Mouse (Mus musculus) limb, embryonic 14.5 days (tissue): ENCODE measurements around the gene Copz2. TPM values are rescaled to one million over a fixed set of nuclear protein-coding genes. Genes with fewer than 3 reads are reported as not detected.

Source experiments
- ATAC-seq: fragments of 200-750 bp; cut with Nextera tagmentation; 2 replicates; pipeline ENCODE4 v1.8.0; 2017; ENCODE audit warnings: low read depth, moderate number of reproducible peaks, moderate TSS enrichment; ENCODE audit not compliant: low FRiP score
- DNase-seq: peaks from one replicate; pipeline ENCODE4 v3.0.0-alpha.2; 2015; ENCODE audit warnings: low spot score
- H3K27ac ChIP-seq: fragments of 300-500 bp; sonication (generic); replicated peaks from 2 replicates; pipeline ENCODE4 v1.5.1; 2014; ENCODE audit warnings: low read depth, mild to moderate bottlenecking, low read length, moderate library complexity, mixed read lengths
- H3K27me3 ChIP-seq: fragments of 300-500 bp; sonication (generic); 2 replicates; pipeline ENCODE4 v1.6.1; 2014; ENCODE audit warnings: low read length, mixed read lengths; ENCODE audit not compliant: control insufficient read depth, insufficient read depth
- H3K36me3 ChIP-seq: fragments of 300-500 bp; sonication (generic); 2 replicates; pipeline ENCODE4 v1.6.1; 2014; ENCODE audit warnings: mild to moderate bottlenecking, low read length, moderate library complexity, mixed read lengths; ENCODE audit not compliant: control insufficient read depth, insufficient read depth
- H3K4me1 ChIP-seq: fragments of 300-500 bp; sonication (generic); 2 replicates; pipeline ENCODE4 v1.6.1; 2014; ENCODE audit warnings: antibody characterized with exemption, low read length, mixed read lengths; ENCODE audit not compliant: control insufficient read depth, insufficient read depth
- H3K4me2 ChIP-seq: fragments of 300-500 bp; sonication (generic); replicated peaks from 2 replicates; pipeline ENCODE4 v1.6.1; 2014; ENCODE audit warnings: low read depth, mild to moderate bottlenecking, low read length, moderate library complexity; ENCODE audit not compliant: severe bottlenecking
- H3K4me3 ChIP-seq: fragments of 300-500 bp; sonication (generic); replicated peaks from 2 replicates; pipeline ENCODE4 v1.5.1; 2014; ENCODE audit warnings: low read length
- H3K9ac ChIP-seq: fragments of 300-500 bp; sonication (generic); 2 replicates; pipeline ENCODE4 v1.6.1; 2014; ENCODE audit warnings: mild to moderate bottlenecking, low read depth, low read length, moderate library complexity; ENCODE audit not compliant: severe bottlenecking
- H3K9me3 ChIP-seq: fragments of 300-500 bp; sonication (generic); 2 replicates; pipeline ENCODE4 v1.6.1; 2016; ENCODE audit warnings: low read length; ENCODE audit not compliant: control insufficient read depth
- POLR2A ChIP-seq: fragments of 200-500 bp; IDR thresholded peaks from 2 replicates; pipeline ENCODE4 v1.8.0; 2012; ENCODE audit warnings: inconsistent platforms, mild to moderate bottlenecking, moderate library complexity, borderline replicate concordance; ENCODE audit not compliant: insufficient read depth, insufficient read length; ENCODE audit errors: extremely low read depth
- WGBS: fragments of 180-500 bp; shearing (Covaris S2); extraction: QIAGEN DNeasy Blood & Tissue Kit; methylation state at CpG from one replicate; pipeline ENCODE4 v1.1.7; 2014; 5-methylcytosine and 5-hydroxymethylcytosine counted together
- polyA plus RNA-seq, 2 experiments: library from polyadenylated mRNA; depleted of rRNA in 1 of 2; stranded (reverse) in 1 of 2; unstranded in 1 of 2; fragments of >200 nt; fragmentation: Nextera tagmentation in 1 of 2; extraction: Ambion mirVana in 1 of 2; gene quantifications; 2 replicates each; pipeline versions ENCODE4 v1.2.1 to v1.2.3; 2012 to 2014

The Copz2 gene
- polyA plus RNA-seq, 2 experiments: 141 to 210 TPM

DNA sequence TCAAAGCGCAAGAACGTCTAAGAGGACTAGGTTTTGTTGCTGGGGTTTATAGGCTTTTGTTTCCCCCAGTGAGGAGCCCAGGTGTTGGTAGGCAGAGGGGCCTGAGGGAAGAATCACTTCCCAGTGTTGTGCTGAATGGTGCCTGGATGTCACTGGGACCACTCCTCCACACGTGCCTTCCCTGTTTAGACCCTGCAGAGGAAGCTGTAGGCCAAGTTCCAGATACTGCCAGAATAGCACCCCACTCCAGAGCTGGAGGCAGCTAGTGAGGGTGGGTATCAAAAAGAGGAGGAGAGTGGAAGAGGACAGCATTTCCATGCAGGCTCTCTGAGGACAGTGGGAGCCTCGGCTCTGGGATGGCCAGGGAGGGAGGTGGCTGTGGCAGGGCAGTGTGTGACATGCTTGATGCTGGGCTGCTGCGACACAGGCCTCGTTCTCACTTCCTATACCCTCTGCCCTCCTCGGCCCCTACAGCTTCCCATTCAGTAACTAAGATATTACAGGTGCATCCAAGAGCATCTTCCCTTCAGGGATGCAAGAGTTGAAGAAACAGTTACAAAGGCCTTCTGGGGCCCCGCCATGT is 31.5 kb upstream of the Copz2 start:
- ATAC-seq (no peak), DNase-seq (no peak)
- Histone ChIP-seq H3K36me3 (peaks cover 88% of the 10 kb centered on the region), H3K27ac (no peak overlapping the region), H3K4me2 (no peak overlapping the region), H3K27me3 (no peaks in the 10 kb centered on the region), H3K9me3 (no peaks in the 10 kb centered on the region), H3K4me1 (peaks cover 5% of the 10 kb centered on the region), H3K4me3 (no peak overlapping the region), H3K9ac (no peak overlapping the region)
- 86% methylated on average over 8 of the region's 8 CpGs for WGBS
- TF ChIP-seq POLR2A: no peak

DNA sequence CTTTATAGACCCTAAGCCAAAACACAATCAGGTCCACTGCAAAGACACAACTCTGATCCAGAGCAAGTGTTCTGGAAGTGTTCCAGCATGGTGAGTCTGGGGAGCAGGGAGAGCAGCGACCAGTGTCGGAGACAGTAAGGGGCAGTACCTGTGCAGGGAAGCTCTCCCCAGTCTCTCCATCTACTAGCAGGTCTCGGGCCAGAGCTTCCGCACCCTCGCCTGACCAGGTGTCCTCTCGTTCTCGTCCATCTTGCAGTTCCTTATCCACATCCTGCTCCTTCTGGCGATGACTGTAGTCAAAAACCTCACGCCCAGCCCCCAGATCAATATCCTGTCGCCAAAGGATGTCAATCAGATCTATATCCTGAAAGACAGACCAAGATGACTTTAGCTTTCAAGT is 27.7 kb upstream of the Copz2 start:
- H3K9ac ChIP-seq: no peak overlapping the region
- no peak overlapping the region for H3K4me3 ChIP-seq
- DNase-seq (no peak), ATAC-seq (no peak)
- H3K9me3 ChIP-seq: no peaks in the 10 kb centered on the region
- H3K27ac ChIP-seq: no peak overlapping the region
- H3K4me2 ChIP-seq: no peak overlapping the region
- H3K36me3 ChIP-seq: peaks cover 67% of the 10 kb centered on the region
- no peak for TF ChIP-seq POLR2A
- H3K27me3 ChIP-seq: no peaks in the 10 kb centered on the region
- H3K4me1 ChIP-seq: peaks cover 30% of the 10 kb centered on the region
- 91% methylated on average over 10 of the region's 10 CpGs for WGBS

DNA sequence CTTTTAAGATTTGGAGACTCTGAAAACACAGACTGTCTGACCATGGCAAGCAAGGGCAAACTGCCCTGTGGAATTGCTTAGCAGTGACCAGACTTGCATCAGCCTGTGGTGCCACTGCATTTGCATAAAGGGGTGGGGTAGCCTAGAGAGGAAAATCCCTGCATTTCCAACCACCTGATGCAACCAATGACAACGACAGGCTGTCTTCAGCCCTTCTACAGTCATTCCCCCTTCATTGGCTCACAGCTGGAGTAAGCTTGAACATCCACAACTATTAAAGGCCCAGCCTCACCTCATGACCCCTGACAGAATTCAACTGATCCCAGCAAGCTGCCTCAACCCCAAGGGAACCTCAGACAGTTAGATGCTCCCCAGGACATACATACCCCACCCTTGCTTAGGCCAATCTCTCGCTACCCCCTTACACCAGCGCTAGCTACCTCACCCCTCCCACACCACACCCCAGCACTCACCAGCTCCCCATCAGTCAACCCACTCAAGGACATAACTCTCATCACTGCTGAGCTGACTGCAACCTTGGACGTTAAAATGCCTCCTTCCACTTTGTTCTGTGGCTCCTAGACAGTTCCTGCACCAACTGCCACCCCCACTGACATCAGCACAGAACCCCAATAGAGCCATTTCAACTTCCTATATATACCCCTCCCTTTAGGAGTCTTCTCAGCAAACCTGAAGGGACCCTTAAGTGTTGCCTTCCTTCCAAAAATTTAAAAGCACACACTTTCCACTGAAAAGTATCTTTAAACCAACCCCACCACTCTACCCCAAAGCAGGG is 26.8 kb upstream of the Copz2 start:
- peaks cover 67% of the 10 kb centered on the region for H3K36me3 ChIP-seq
- no peaks in the 10 kb centered on the region for H3K27me3 ChIP-seq
- peaks cover 39% of the 10 kb centered on the region for H3K4me1 ChIP-seq
- ATAC-seq (no peak), DNase-seq (no peak)
- no peaks in the 10 kb centered on the region for H3K9me3 ChIP-seq
- no peak for TF ChIP-seq POLR2A
- H3K9ac ChIP-seq: peak overlapping the region; percentile 43
- 0 out of 2 replicates have a peak overlapping the region, but pooled peaks have one; percentile 48 for H3K27ac ChIP-seq
- peak overlapping the region; percentile 49 for H3K4me3 ChIP-seq
- WGBS: 42% methylated on average over 4 of the region's 4 CpGs
- peak overlapping the region; percentile 76 for H3K4me2 ChIP-seq

GRCm38 (mm10) chr11:96823471-96823837 is 26.2 kb upstream of the Copz2 start:
- peak overlapping the region; percentile 49 for H3K4me3 ChIP-seq
- H3K27ac ChIP-seq: 0 out of 2 replicates have a peak overlapping the region, but pooled peaks have one; percentile 48
- peak overlapping the region; percentile 43 for H3K9ac ChIP-seq
- peaks cover 43% of the 10 kb centered on the region for H3K4me1 ChIP-seq
- 13% methylated on average over 8 of the region's 13 CpGs for WGBS
- no peaks in the 10 kb centered on the region for H3K9me3 ChIP-seq
- DNase-seq (no peak), ATAC-seq (peak; percentile 1; the same call in 1 of the 2 replicates)
- TF ChIP-seq POLR2A: no peak
- no peaks in the 10 kb centered on the region for H3K27me3 ChIP-seq
- peak overlapping the region; percentile 76 for H3K4me2 ChIP-seq
- peaks cover 63% of the 10 kb centered on the region for H3K36me3 ChIP-seq

DNA sequence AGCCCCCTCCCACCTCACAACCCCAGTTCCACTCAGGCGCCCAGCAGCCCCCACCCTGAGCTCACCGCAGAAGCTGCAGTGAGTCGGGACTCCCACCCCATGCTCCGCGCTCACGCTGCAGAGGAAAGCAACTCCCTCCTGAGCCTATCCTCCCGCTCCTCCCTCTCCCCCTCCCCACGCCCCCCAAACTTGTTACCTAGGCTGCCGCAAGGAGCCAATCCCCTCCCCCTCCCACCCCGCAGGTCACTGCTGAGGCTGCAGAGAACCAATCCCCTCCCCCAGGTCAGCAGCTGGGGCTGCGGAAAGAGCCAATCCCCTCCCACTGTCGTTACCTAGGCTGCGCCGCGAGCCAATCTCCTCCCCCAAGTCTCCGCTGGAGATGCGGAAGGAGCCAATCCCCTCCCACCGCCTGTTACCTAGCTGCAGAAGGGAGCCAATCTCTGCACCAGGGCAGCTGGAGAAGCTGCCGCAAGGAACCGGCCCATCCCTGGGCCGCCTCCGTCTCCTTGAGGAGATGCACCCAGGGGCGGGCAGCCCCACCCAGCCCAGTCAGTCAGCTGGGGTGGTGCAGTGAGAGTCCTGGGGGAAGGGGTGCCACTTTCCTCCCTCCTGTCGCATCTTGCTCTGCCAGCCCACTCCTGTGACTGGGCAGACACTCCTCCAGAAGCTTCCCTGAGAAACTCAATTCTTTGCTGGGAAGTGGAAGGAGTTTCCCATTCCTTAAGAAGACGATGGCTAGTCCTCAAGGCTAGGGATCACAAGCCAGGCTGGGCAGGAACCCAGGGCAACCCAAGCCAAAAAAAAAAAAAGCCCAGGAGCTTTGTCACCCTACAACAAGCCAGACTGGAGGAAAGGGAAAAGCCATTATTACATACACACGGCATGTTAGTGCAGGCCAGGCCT is 25.5 kb upstream of the Copz2 start:
- H3K36me3 ChIP-seq: peaks cover 57% of the 10 kb centered on the region
- TF ChIP-seq POLR2A: no peak

More for the DNA sequence above, 25.5 kb upstream of the Copz2 start:
- peak; percentile 93 for ATAC-seq
- Histone ChIP-seq H3K27ac (peak overlapping the region; percentile 71), H3K4me2 (peak overlapping the region; percentile 76), H3K4me3 (peak overlapping the region; percentile 49), H3K9me3 (no peaks in the 10 kb centered on the region), H3K27me3 (no peaks in the 10 kb centered on the region), H3K4me1 (peaks cover 46% of the 10 kb centered on the region), H3K9ac (peak overlapping the region; percentile 43)
- under 1% methylated on average over 13 of the region's 26 CpGs for WGBS
- DNase-seq: peak; percentile 95
